Mouse (Mus musculus) forebrain, postnatal 0 days (tissue): Measurements from ENCODE around the gene Nfic. TPM values are rescaled to one million over a fixed set of nuclear protein-coding genes. Genes with fewer than 3 reads are reported as not detected.

Experiments
- ATAC-seq: fragments of 200-750 bp; cut with Nextera tagmentation; 2 replicates; pipeline ENCODE4 v1.8.0; 2017; ENCODE audit warnings: mild to moderate bottlenecking, moderate library complexity
- DNase-seq: peaks from one replicate; pipeline ENCODE4 v3.0.0-alpha.2; 2015
- H3K27ac ChIP-seq: fragments of 300-500 bp; sonication (generic); 2 replicates; pipeline ENCODE4 v1.5.1; 2014; ENCODE audit warnings: low read depth, mild to moderate bottlenecking, antibody characterized with exemption, low read length, moderate library complexity, mixed read lengths
- H3K27me3 ChIP-seq: fragments of 300-500 bp; sonication (generic); 2 replicates; pipeline ENCODE4 v1.6.1; 2014; ENCODE audit warnings: mild to moderate bottlenecking, low read length, mixed read lengths; ENCODE audit not compliant: insufficient read depth
- H3K36me3 ChIP-seq: fragments of 300-500 bp; sonication (generic); 2 replicates; pipeline ENCODE4 v1.6.1; 2014; ENCODE audit warnings: mild to moderate bottlenecking, moderate library complexity; ENCODE audit not compliant: insufficient read depth
- H3K4me1 ChIP-seq: fragments of 300-500 bp; sonication (generic); 2 replicates; pipeline ENCODE4 v1.6.1; 2014; ENCODE audit warnings: antibody characterized with exemption; ENCODE audit not compliant: insufficient read depth
- H3K4me2 ChIP-seq: fragments of 300-500 bp; sonication (generic); 2 replicates; pipeline ENCODE4 v1.6.1; 2014; ENCODE audit warnings: low read depth, mild to moderate bottlenecking, moderate library complexity
- H3K4me3 ChIP-seq: fragments of 300-500 bp; sonication (generic); 2 replicates; pipeline ENCODE4 v1.5.1; 2014; ENCODE audit warnings: low read depth, low read length, mixed read lengths
- H3K9ac ChIP-seq: fragments of 300-500 bp; sonication (generic); 2 replicates; pipeline ENCODE4 v1.6.1; 2014; ENCODE audit warnings: mild to moderate bottlenecking
- H3K9me3 ChIP-seq: fragments of 300-500 bp; sonication (generic); 2 replicates; pipeline ENCODE4 v1.6.1; 2016; ENCODE audit warnings: low read length
- CTCF ChIP-seq: sonication (generic); IDR thresholded peaks from 2 replicates; pipeline ENCODE4 v1.5.1; 2016; ENCODE audit warnings: antibody characterized with exemption, control low read depth, low read depth
- WGBS: fragments of 180-500 bp; shearing (Covaris S2); extraction: QIAGEN DNeasy Blood & Tissue Kit; methylation state at CpG from one replicate; pipeline ENCODE4 v1.1.7; 2014; 5-methylcytosine and 5-hydroxymethylcytosine counted together
- polyA plus RNA-seq: library from polyadenylated mRNA; unstranded; fragments of >200 nt; fragmentation: Nextera tagmentation; extraction: Ambion mirVana; gene quantifications from 2 replicates; pipeline ENCODE4 v1.2.1, GENCODE M21; 2015
- total RNA-seq: library from RNA; depleted of rRNA; stranded (reverse); fragments of >200 nt; gene quantifications from 2 replicates; pipeline ENCODE4 v1.2.3, GENCODE M21; 2014

Nfic gene
- total and polyA plus RNA-seq, 2 experiments from 2014 or later: 14.5 to 23.1 TPM

GRCm38 (mm10) chr10:81413310-81414261, 41.8 kb downstream of the Nfic start:
- H3K4me2 ChIP-seq: no peak overlapping the region
- peak overlapping the region; percentile 54; the same call in 1 of the 2 replicates for H3K27ac ChIP-seq
- 0 out of 2 replicates have a peak, but pooled peaks have one; percentile 9 for TF ChIP-seq CTCF

GRCm38 (mm10) chr10:81412586-81413309, 42.7 kb downstream of the Nfic start:
- Histone ChIP-seq H3K9me3 (no peaks in the 10 kb centered on the region), H3K9ac (no peak overlapping the region), H3K27ac (peak overlapping the region; percentile 70), H3K27me3 (no peaks in the 10 kb centered on the region), H3K36me3 (peaks cover 9% of the 10 kb centered on the region; the same call in 1 of the 2 replicates), H3K4me2 (no peak overlapping the region), H3K4me3 (no peak overlapping the region), H3K4me1 (peaks cover 19% of the 10 kb centered on the region; the same call in 1 of the 2 replicates)
- no peak for ATAC-seq
- 75% methylated on average over 16 of the region's 16 CpGs for WGBS
- DNase-seq: no peak
- TF ChIP-seq CTCF: no peak

More at GRCm38 (mm10) chr10:81413310-81414261, 41.8 kb downstream of the Nfic start:
- DNase-seq (no peak), ATAC-seq (no peak)
- 28% methylated on average over 26 of the region's 26 CpGs for WGBS
- no peaks in the 10 kb centered on the region for H3K9me3 ChIP-seq
- no peaks in the 10 kb centered on the region for H3K27me3 ChIP-seq
- H3K36me3 ChIP-seq: peaks cover 3% of the 10 kb centered on the region; the same call in 1 of the 2 replicates
- H3K9ac ChIP-seq: no peak overlapping the region
- H3K4me1 ChIP-seq: peaks cover 19% of the 10 kb centered on the region; the same call in 1 of the 2 replicates
- no peak overlapping the region for H3K4me3 ChIP-seq

- no peaks in the 10 kb centered on the region for H3K27me3 ChIP-seq
- no peak for TF ChIP-seq CTCF
- H3K4me1 ChIP-seq: peaks cover 14% of the 10 kb centered on the region; the same call in 1 of the 2 replicates
- no peak overlapping the region for H3K4me3 ChIP-seq
- no peak overlapping the region for H3K9ac ChIP-seq
- WGBS: 50% methylated on average over 18 of the region's 18 CpGs
- DNase-seq (no peak), ATAC-seq (no peak)
- peaks cover 18% of the 10 kb centered on the region; the same call in 1 of the 2 replicates for H3K36me3 ChIP-seq
- H3K27ac ChIP-seq: peak overlapping the region; percentile 70
- no peak overlapping the region for H3K4me2 ChIP-seq
- H3K9me3 ChIP-seq: no peaks in the 10 kb centered on the region
Measured at GRCm38 (mm10) chr10:81411471-81412400, 43.7 kb downstream of the Nfic start.

- H3K27me3 ChIP-seq: no peaks in the 10 kb centered on the region
- peaks cover 9% of the 10 kb centered on the region; the same call in 1 of the 2 replicates for H3K4me1 ChIP-seq
Measured at GRCm38 (mm10) chr10:81410981-81411380, 44.5 kb downstream of the Nfic start.

GRCm38 (mm10) chr10:81410350-81410749, 45.1 kb downstream of the Nfic start:
- DNase-seq (no peak), ATAC-seq (no peak)
- 78% methylated on average over 4 of the region's 4 CpGs for WGBS
- Histone ChIP-seq H3K9ac (no peak overlapping the region), H3K36me3 (peaks cover 30% of the 10 kb centered on the region; the same call in 1 of the 2 replicates), H3K27me3 (no peaks in the 10 kb centered on the region), H3K4me2 (no peak overlapping the region), H3K9me3 (no peaks in the 10 kb centered on the region), H3K4me3 (no peak overlapping the region), H3K27ac (peak overlapping the region; percentile 4; the same call in 1 of the 2 replicates), H3K4me1 (peaks cover 9% of the 10 kb centered on the region; the same call in 1 of the 2 replicates)
- TF ChIP-seq CTCF: no peak

More at GRCm38 (mm10) chr10:81410981-81411380, 44.5 kb downstream of the Nfic start:
- H3K9ac ChIP-seq: no peak overlapping the region
- H3K36me3 ChIP-seq: peaks cover 25% of the 10 kb centered on the region; the same call in 1 of the 2 replicates
- peak overlapping the region; percentile 70; the same call in 1 of the 2 replicates for H3K27ac ChIP-seq
- no peak for TF ChIP-seq CTCF
- 69% methylated on average over 9 of the region's 9 CpGs for WGBS
- no peak overlapping the region for H3K4me3 ChIP-seq
- ATAC-seq (no peak), DNase-seq (no peak)
- no peak overlapping the region for H3K4me2 ChIP-seq
- H3K9me3 ChIP-seq: no peaks in the 10 kb centered on the region

GRCm38 (mm10) chr10:81409330-81409729, 46.1 kb downstream of the Nfic start:
- ATAC-seq: no peak
- no peak overlapping the region for H3K27ac ChIP-seq

More at GRCm38 (mm10) chr10:81409330-81409729, 46.1 kb downstream of the Nfic start:
- 22% methylated on average over 8 of the region's 8 CpGs for WGBS
- Histone ChIP-seq H3K4me2 (no peak overlapping the region), H3K9me3 (no peaks in the 10 kb centered on the region), H3K27me3 (no peaks in the 10 kb centered on the region), H3K4me3 (no peak overlapping the region), H3K4me1 (peaks cover 9% of the 10 kb centered on the region; the same call in 1 of the 2 replicates), H3K36me3 (peaks cover 30% of the 10 kb centered on the region; the same call in 1 of the 2 replicates), H3K9ac (no peak overlapping the region)
- no peak for TF ChIP-seq CTCF
- no peak for DNase-seq
